Mouse (Mus musculus): ENCODE measurements around the gene Sync.

Sync gene

GRCm38 (mm10) chr4:129261196-129261595 lies 26.2 kb upstream of the Sync start, which contains the start of gene C77080:
Gene C77080 (minus strand): TSS chr4:129261404.
- no peak for DNase-seq (ENCODE audit: low spot score in 2 of 2)

- DNase-seq (ENCODE audit: low spot score in 2 of 2), result peak; percentile 40 to 65
Measured at GRCm38 (mm10) chr4:129263225-129264021, 24.0 kb upstream of the Sync start.

- no peak for DNase-seq (ENCODE audit: low spot score in 2 of 2)
Measured at GRCm38 (mm10) chr4:129266191-129266590, 21.2 kb upstream of the Sync start.

- no peak for DNase-seq (ENCODE audit: low spot score in 2 of 2)
Measured at GRCm38 (mm10) chr4:129266821-129267220, 20.6 kb upstream of the Sync start.

GRCm38 (mm10) chr4:129268698-129269097 lies 18.7 kb upstream of the Sync start:
- DNase-seq (ENCODE audit: low spot score in 2 of 2), result no peak

- no peak for DNase-seq (ENCODE audit: low spot score in 2 of 2)
Measured at GRCm38 (mm10) chr4:129271991-129272755, 15.2 kb upstream of the Sync start.

GRCm38 (mm10) chr4:129272756-129273046 lies 14.7 kb upstream of the Sync start:
- peak in 1 of 2 experiments; percentile 59 for DNase-seq (ENCODE audit: low spot score in 2 of 2)

- DNase-seq (ENCODE audit: low spot score in 2 of 2), result peak; percentile 61 to 97
Measured at GRCm38 (mm10) chr4:129276453-129276865, 11.0 kb upstream of the Sync start.

- no peak for DNase-seq (ENCODE audit: low spot score in 2 of 2)
Measured at GRCm38 (mm10) chr4:129282786-129283185, 4.6 kb upstream of the Sync start.

GRCm38 (mm10) chr4:129283226-129283625 lies 4.2 kb upstream of the Sync start:
- no peak for DNase-seq (ENCODE audit: low spot score in 2 of 2)

GRCm38 (mm10) chr4:129284685-129285084 lies 2.7 kb upstream of the Sync start:
- no peak for DNase-seq (ENCODE audit: low spot score in 2 of 2)

- DNase-seq (ENCODE audit: low spot score in 2 of 2), result no peak
Measured at GRCm38 (mm10) chr4:129286001-129286682, 1.3 kb upstream of the Sync start.

GRCm38 (mm10) chr4:129286683-129287471 lies 540 bp upstream of the Sync start:
- DNase-seq (ENCODE audit: low spot score in 2 of 2), result no peak

- no peak for DNase-seq (ENCODE audit: low spot score in 2 of 2)
Measured at GRCm38 (mm10) chr4:129288067-129288466, 650 bp downstream of the Sync start.

- no peak for DNase-seq (ENCODE audit: low spot score in 2 of 2)
Measured at GRCm38 (mm10) chr4:129289671-129290070, 2.3 kb downstream of the Sync start.

- DNase-seq (ENCODE audit: low spot score in 2 of 2), result no peak
Measured at GRCm38 (mm10) chr4:129292831-129293230, 5.4 kb downstream of the Sync start.

- no peak for DNase-seq (ENCODE audit: low spot score in 2 of 2)
Measured at GRCm38 (mm10) chr4:129293702-129294101, 6.3 kb downstream of the Sync start.

GRCm38 (mm10) chr4:129295188-129295587 lies 7.8 kb downstream of the Sync start:
- DNase-seq (ENCODE audit: low spot score in 2 of 2), result no peak

GRCm38 (mm10) chr4:129296066-129296465 lies 8.6 kb downstream of the Sync start:
- DNase-seq (ENCODE audit: low spot score in 2 of 2), result no peak

GRCm38 (mm10) chr4:129297724-129298123 lies 10.3 kb downstream of the Sync start:
- peak in 1 of 2 experiments; percentile 62 for DNase-seq (ENCODE audit: low spot score in 2 of 2)

GRCm38 (mm10) chr4:129299121-129299520 lies 11.7 kb downstream of the Sync start:
- DNase-seq (ENCODE audit: low spot score in 2 of 2), result no peak

GRCm38 (mm10) chr4:129303401-129303800 lies 16.0 kb downstream of the Sync start:
- no peak for DNase-seq (ENCODE audit: low spot score in 2 of 2)

Data from left cerebral cortex, adult 9 months (tissue).